Mouse (Mus musculus): ENCODE measurements at regions not wholly inside any gene's neighbourhood (a gene's known extent, or its start where the extent isn't known, plus 50 kb on each side); places are given as distances from the start of the nearest gene placed in this dataset.

DNA sequence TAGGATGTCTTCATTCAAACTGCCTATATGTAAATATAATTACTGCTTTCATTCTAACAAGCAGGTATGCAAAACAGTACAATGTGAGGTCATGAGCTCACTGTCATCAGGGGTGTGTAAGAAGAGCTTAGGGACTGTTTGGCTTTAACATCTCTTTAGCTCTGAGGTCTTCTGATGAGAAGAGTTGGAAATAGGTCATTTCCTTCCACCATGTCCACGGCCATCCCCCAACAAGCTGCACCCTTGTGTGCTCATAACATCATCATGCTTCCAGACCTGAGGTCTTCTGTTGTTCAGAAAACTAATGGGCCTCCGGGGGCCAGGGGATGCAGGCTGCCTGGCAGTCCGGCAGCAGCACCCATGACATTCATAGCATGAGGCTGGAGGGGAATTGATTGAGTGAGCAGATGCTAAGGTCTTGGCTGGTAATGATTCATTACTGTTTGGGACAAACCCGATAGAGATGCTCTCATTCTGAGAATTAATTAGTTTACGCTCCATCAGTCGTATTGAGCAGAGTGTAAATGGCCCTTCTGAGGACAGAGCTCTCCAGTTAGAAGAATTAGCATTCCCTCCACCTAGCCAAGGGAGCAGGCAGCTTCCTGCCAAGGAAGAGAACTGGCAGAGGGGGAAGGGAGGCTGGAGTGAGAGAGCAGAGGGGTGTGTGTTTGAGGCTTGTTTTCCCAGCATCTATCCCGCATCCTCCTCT is 64.0 kb downstream of the Rps24 start:
- peak; percentile 97 for ATAC-seq
- Histone ChIP-seq H3K4me1 (ENCODE audit: insufficient read depth) (no peaks in the 10 kb centered on the region), H3K27ac (ENCODE audit: low read depth, low read length) (peak overlapping the region; percentile 69), H3K27me3 (ENCODE audit: insufficient read depth, low read length) (no peaks in the 10 kb centered on the region), H3K4me3 (ENCODE audit: low read depth, low read length) (no peak overlapping the region), H3K9ac (no peak overlapping the region), H3K4me2 (ENCODE audit: low read depth) (no peak overlapping the region), H3K36me3 (ENCODE audit: insufficient read depth) (no peaks in the 10 kb centered on the region), H3K9me3 (ENCODE audit: low read length) (no peaks in the 10 kb centered on the region)
- TF ChIP-seq CTCF (IDR thresholded peaks at IDR 0.05; ENCODE audit: low read depth) = no peak
- WGBS = 11% methylated on average over 7 of the region's 7 CpGs
- DNase-seq = peak; percentile 77

DNA sequence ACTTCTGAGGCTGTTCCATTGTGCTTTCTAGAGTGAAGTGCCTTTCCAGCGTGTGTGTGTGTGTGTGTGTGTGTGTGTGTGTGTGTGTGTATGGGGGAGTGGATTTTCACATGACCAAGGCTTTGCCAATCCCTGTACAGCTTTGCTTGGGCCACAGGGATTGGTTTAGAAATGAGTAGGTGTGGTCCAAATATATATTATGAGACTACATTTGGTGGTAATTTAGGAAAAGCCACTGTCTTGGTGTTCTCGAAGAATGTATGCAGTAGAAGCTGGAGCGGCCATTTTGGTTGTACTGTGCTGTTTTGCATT is 64.5 kb downstream of the Rps24 start:
- Histone ChIP-seq H3K9ac (no peak overlapping the region), H3K27me3 (ENCODE audit: insufficient read depth, low read length) (no peaks in the 10 kb centered on the region), H3K36me3 (ENCODE audit: insufficient read depth) (no peaks in the 10 kb centered on the region), H3K27ac (ENCODE audit: low read depth, low read length) (peak overlapping the region; percentile 69), H3K9me3 (ENCODE audit: low read length) (no peaks in the 10 kb centered on the region), H3K4me2 (ENCODE audit: low read depth) (no peak overlapping the region), H3K4me3 (ENCODE audit: low read depth, low read length) (no peak overlapping the region), H3K4me1 (ENCODE audit: insufficient read depth) (no peaks in the 10 kb centered on the region)
- WGBS = 54% methylated on average over 3 of the region's 3 CpGs
- DNase-seq = no peak
- no peak; the same call in 1 of the 2 replicates for ATAC-seq
- TF ChIP-seq CTCF (IDR thresholded peaks at IDR 0.05; ENCODE audit: low read depth) = no peak

DNA sequence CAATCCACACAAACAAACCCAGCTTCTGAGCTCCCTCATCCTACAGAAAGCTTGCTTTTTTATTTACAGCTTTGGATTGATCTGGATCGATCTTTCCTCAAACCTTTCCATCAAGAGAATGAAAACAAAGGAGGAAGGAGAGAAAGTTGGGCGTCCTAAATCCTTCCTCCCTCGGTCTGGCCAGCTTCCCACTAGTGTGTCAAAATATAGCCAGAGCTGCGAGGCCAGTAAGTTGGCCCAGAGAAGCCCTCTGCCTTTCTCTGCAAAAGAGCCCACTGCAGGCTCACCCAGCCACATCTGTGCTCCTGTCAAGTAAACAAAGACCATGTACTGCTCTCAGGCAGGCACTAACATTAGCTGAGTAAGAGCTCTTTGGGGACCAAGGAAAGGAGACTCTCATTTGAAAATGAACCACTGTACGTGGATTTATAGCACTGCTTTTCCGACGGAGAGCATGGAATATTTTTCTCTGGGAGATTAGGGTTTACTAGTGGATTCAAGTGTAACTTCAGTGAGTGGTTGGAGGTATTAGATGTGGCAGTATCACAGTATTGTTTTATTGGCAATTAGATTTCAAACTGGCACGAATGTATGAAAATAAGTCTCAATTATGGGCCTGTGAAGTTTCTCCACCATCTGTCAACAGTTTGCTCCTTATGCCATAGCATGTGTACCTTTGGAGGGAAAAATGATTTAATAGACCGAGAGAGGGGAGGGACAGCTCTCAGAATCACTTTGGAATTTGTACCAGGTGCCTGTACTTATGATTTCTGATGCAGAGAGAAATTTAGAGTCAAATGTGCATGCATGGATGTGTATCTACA is 78.1 kb downstream of the Rps24 start:
- no peak for TF ChIP-seq CTCF (IDR thresholded peaks at IDR 0.05; ENCODE audit: low read depth)
- ATAC-seq = peak; percentile 34
- H3K36me3 ChIP-seq (ENCODE audit: insufficient read depth) = no peaks in the 10 kb centered on the region
- 0 out of 2 replicates have a peak overlapping the region, but pooled peaks have one; percentile 40 for H3K27ac ChIP-seq (ENCODE audit: low read depth, low read length)
- H3K4me3 ChIP-seq (ENCODE audit: low read depth, low read length) = no peak overlapping the region
- H3K27me3 ChIP-seq (ENCODE audit: insufficient read depth, low read length) = no peaks in the 10 kb centered on the region
- DNase-seq = peak; percentile 64
- H3K4me2 ChIP-seq (ENCODE audit: low read depth) = no peak overlapping the region
- no peaks in the 10 kb centered on the region for H3K9me3 ChIP-seq (ENCODE audit: low read length)
- H3K9ac ChIP-seq = no peak overlapping the region
- WGBS = 32% methylated on average over 9 of the region's 9 CpGs
- H3K4me1 ChIP-seq (ENCODE audit: insufficient read depth) = no peaks in the 10 kb centered on the region

DNA sequence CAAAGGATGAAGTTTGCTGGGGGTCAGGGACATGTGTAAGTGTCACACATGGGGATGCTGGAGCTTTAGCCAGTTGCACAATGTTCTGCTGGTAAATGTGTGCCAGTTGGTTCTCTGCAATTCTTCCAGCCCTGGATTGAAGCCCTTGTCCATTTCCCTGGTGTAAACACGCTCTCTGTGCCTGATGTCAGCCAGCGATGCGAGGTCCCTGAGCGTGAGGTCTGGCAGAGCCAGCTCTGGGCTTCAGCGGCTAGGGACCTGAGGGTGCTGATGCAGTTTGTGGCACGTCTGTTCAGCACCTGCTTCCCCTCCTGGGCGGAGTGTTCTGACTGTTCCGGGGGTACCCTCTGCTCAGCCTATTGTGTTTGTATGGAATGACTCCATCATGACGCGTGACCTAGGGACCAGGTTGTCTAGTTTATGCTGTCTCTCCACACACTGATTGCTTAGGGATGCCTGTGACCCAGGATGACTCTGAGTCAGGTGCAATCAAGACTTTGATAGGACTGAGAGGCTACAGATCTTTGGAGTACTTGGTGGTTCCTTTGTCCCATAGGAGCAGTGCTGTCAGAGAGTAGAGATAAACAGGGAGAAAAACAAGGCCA is 78.9 kb downstream of the Rps24 start:
- H3K9ac ChIP-seq = no peak overlapping the region
- no peak for ATAC-seq
- no peaks in the 10 kb centered on the region for H3K27me3 ChIP-seq (ENCODE audit: insufficient read depth, low read length)
- 0 out of 2 replicates have a peak overlapping the region, but pooled peaks have one; percentile 40 for H3K27ac ChIP-seq (ENCODE audit: low read depth, low read length)
- DNase-seq = peak; percentile 31
- no peak for TF ChIP-seq CTCF (IDR thresholded peaks at IDR 0.05; ENCODE audit: low read depth)
- H3K9me3 ChIP-seq (ENCODE audit: low read length) = no peaks in the 10 kb centered on the region
- no peaks in the 10 kb centered on the region for H3K4me1 ChIP-seq (ENCODE audit: insufficient read depth)
- 54% methylated on average over 10 of the region's 10 CpGs for WGBS
- H3K36me3 ChIP-seq (ENCODE audit: insufficient read depth) = no peaks in the 10 kb centered on the region
- no peak overlapping the region for H3K4me2 ChIP-seq (ENCODE audit: low read depth)
- H3K4me3 ChIP-seq (ENCODE audit: low read depth, low read length) = no peak overlapping the region

DNA sequence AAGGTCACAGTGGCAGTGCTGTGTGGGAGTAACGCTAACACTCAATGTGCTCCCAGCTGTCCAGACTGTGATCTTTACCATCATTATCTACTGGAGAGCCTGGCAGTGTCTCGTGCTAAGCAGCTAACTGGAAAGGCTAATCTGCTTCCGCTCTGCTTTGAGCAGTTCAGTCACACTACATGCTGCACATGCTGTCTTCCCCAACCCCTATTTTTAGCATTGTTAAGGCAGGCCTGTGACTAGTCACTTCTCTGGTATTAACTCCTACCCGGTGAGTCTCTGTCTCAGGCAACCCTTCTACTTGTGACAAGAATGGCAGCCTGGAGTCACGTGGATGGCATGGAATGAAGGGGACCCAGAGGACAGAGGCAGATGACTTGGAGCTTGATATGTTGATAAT is 88.2 kb downstream of the Rps24 start:
- DNase-seq = peak; percentile 30
- no peak overlapping the region for H3K4me2 ChIP-seq (ENCODE audit: low read depth)
- no peaks in the 10 kb centered on the region for H3K9me3 ChIP-seq (ENCODE audit: low read length)
- TF ChIP-seq CTCF (IDR thresholded peaks at IDR 0.05; ENCODE audit: low read depth) = no peak
- peaks cover 20% of the 10 kb centered on the region for H3K4me1 ChIP-seq (ENCODE audit: insufficient read depth)
- no peak for ATAC-seq
- H3K4me3 ChIP-seq (ENCODE audit: low read depth, low read length) = no peak overlapping the region
- no peaks in the 10 kb centered on the region for H3K27me3 ChIP-seq (ENCODE audit: insufficient read depth, low read length)
- H3K27ac ChIP-seq (ENCODE audit: low read depth, low read length) = no peak overlapping the region
- no peaks in the 10 kb centered on the region for H3K36me3 ChIP-seq (ENCODE audit: insufficient read depth)
- no peak overlapping the region for H3K9ac ChIP-seq
- WGBS = 73% methylated on average over 5 of the region's 5 CpGs

DNA sequence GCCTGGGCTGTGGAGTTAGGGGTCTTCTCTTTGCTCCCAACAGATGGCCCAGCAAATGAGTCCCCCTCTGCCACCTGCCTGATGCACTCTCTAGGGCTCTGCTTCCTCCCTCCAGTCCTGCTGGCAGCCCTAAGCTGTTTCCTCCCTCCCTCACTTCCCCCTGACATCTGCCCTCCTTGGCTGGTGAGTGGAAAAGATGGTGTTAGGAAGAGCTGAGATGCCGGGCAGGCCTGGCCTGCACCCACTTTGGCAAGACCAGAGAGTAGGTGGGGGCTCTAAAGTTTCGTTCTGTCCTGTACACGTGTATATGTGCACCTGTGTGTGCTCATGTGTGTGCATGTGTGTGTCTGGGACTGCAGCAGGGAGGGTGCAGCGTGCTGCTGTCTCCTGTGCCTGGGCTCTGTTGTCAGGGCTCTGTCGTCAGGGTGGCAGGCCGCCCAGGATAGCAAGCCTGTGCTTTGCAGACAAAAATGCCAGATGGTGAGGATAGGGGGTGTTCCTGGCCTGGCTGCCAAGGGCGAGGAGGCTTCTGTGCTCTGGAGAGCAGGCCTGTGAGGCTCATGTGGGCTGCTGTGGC is 91.7 kb downstream of the Rps24 start:
- DNase-seq = peak; percentile 95
- no peaks in the 10 kb centered on the region for H3K36me3 ChIP-seq (ENCODE audit: insufficient read depth)
- peak; percentile 96 for ATAC-seq
- H3K4me3 ChIP-seq (ENCODE audit: low read depth, low read length) = no peak overlapping the region
- H3K27me3 ChIP-seq (ENCODE audit: insufficient read depth, low read length) = no peaks in the 10 kb centered on the region
- peak; percentile 47 for TF ChIP-seq CTCF (IDR thresholded peaks at IDR 0.05; ENCODE audit: low read depth)
- H3K9me3 ChIP-seq (ENCODE audit: low read length) = no peaks in the 10 kb centered on the region
- H3K4me2 ChIP-seq (ENCODE audit: low read depth) = no peak overlapping the region
- H3K4me1 ChIP-seq (ENCODE audit: insufficient read depth) = peaks cover 20% of the 10 kb centered on the region
- peak overlapping the region; percentile 37; the same call in 1 of the 2 replicates for H3K9ac ChIP-seq
- WGBS = 9% methylated on average over 7 of the region's 7 CpGs
- H3K27ac ChIP-seq (ENCODE audit: low read depth, low read length) = peak overlapping the region; percentile 93

All from forebrain, postnatal 0 days (tissue).